Mouse (Mus musculus) hindbrain, embryonic 11.5 days (tissue): Measurements from ENCODE around the gene Scgb2b2. TPM values are rescaled to one million over a fixed set of nuclear protein-coding genes. Genes with fewer than 3 reads are reported as not detected.

ENCODE experiments used
- ATAC-seq: fragments of 200-750 bp; cut with Nextera tagmentation; 2 replicates; pipeline ENCODE4 v1.8.0; 2017; ENCODE audit warnings: mild to moderate bottlenecking, moderate TSS enrichment, moderate library complexity; ENCODE audit not compliant: low FRiP score
- DNase-seq: peaks from one replicate; pipeline ENCODE4 v3.0.0-alpha.2; 2015; ENCODE audit warnings: low spot score
- H3K27ac ChIP-seq: fragments of 300-500 bp; sonication (generic); 2 replicates; pipeline ENCODE4 v1.5.1; 2014; ENCODE audit warnings: mild to moderate bottlenecking, low read depth, low read length
- H3K27me3 ChIP-seq: fragments of 300-500 bp; sonication (generic); 2 replicates; pipeline ENCODE4 v1.6.1; 2014; ENCODE audit warnings: mild to moderate bottlenecking, low read length, moderate library complexity, mixed read lengths; ENCODE audit not compliant: control insufficient read depth, insufficient read depth
- H3K36me3 ChIP-seq: fragments of 300-500 bp; sonication (generic); 2 replicates; pipeline ENCODE4 v1.6.1; 2014; ENCODE audit warnings: mild to moderate bottlenecking, low read length, moderate library complexity, mixed read lengths; ENCODE audit not compliant: control insufficient read depth, insufficient read depth
- H3K4me1 ChIP-seq: fragments of 300-500 bp; sonication (generic); replicated peaks from 2 replicates; pipeline ENCODE4 v1.6.1; 2014; ENCODE audit warnings: low read length, mixed read lengths; ENCODE audit not compliant: control insufficient read depth, insufficient read depth
- H3K4me2 ChIP-seq: fragments of 300-500 bp; sonication (generic); replicated peaks from 2 replicates; pipeline ENCODE4 v1.6.1; 2014; ENCODE audit warnings: mild to moderate bottlenecking, low read depth, low read length
- H3K4me3 ChIP-seq: fragments of 300-500 bp; sonication (generic); 2 replicates; pipeline ENCODE4 v1.5.1; 2014; ENCODE audit warnings: low read depth, low read length
- H3K9ac ChIP-seq: fragments of 300-500 bp; sonication (generic); 2 replicates; pipeline ENCODE4 v1.6.1; 2014; ENCODE audit warnings: low read depth, low read length
- H3K9me3 ChIP-seq: fragments of 300-500 bp; sonication (generic); 2 replicates; pipeline ENCODE4 v1.6.1; 2016; ENCODE audit warnings: low read length; ENCODE audit not compliant: control insufficient read depth
- whole genome bisulfite sequencing: fragments of 180-500 bp; shearing (Covaris S2); extraction: QIAGEN DNeasy Blood & Tissue Kit; methylation state at CpG from one replicate; pipeline ENCODE4 v1.1.7; 2014; 5-methylcytosine and 5-hydroxymethylcytosine counted together
- polyA plus RNA-seq: library from polyadenylated mRNA; unstranded; fragments of >200 nt; fragmentation: Nextera tagmentation; extraction: Ambion mirVana; gene quantifications from 2 replicates; pipeline ENCODE4 v1.2.1, GENCODE M21; 2014

Gene Scgb2b2
- not detected in 2 replicates for polyA plus RNA-seq

GRCm38 (mm10) chr7:31290208-31290607, at the start of gene Scgb2b2:
Gene Scgb2b2, plus strand, starts transcription at chr7:31290508.
- no peak within 1 kb of the TSS for H3K27ac ChIP-seq
- ATAC-seq (no peak), DNase-seq (no peak)
- H3K9ac ChIP-seq: no peak within 1 kb of the TSS
- H3K4me3 ChIP-seq: no peak within 1 kb of the TSS
- H3K9me3 ChIP-seq: peaks cover 3% of the 10 kb centered on the region; the same call in 1 of the 2 replicates
- WGBS: 87% methylated on average over 5 of the region's 5 CpGs
- H3K36me3 ChIP-seq: no peaks in the 10 kb centered on the region
- no peaks in the 10 kb centered on the region for H3K27me3 ChIP-seq
- no peak within 1 kb of the TSS for H3K4me2 ChIP-seq
- no peaks in the 10 kb centered on the region for H3K4me1 ChIP-seq

- ATAC-seq (no peak), DNase-seq (no peak)
- WGBS: 89% methylated on average over 3 of the region's 3 CpGs
- Histone ChIP-seq H3K4me2 (no peak within 1 kb of the TSS), H3K9ac (no peak within 1 kb of the TSS), H3K27ac (no peak within 1 kb of the TSS), H3K4me3 (no peak within 1 kb of the TSS), H3K9me3 (peaks cover 3% of the 10 kb centered on the region; the same call in 1 of the 2 replicates), H3K27me3 (no peaks in the 10 kb centered on the region), H3K36me3 (no peaks in the 10 kb centered on the region), H3K4me1 (no peaks in the 10 kb centered on the region)
Observed at GRCm38 (mm10) chr7:31291721-31292120, 1.4 kb downstream of the Scgb2b2 start, which contains the start of gene Scgb1b2. Gene Scgb1b2, minus strand, starts transcription at chr7:31291821.

Other genes starting within 250 kb of the Scgb2b2 start
- 12.3 and 14.1 TPM in 2 replicates for gene Fxyd5, start 248.0 kb upstream of the Scgb2b2 start, polyA plus RNA-seq
- 8.7 and 12.6 TPM in 2 replicates for gene Fxyd7, start 239.0 kb upstream of the Scgb2b2 start, polyA plus RNA-seq
- 15.6 and 18.1 TPM in 2 replicates for gene Fxyd1, start 233.3 kb upstream of the Scgb2b2 start, polyA plus RNA-seq
- 1.0 and 2.8 TPM in 2 replicates for gene Lgi4, start 231.2 kb upstream of the Scgb2b2 start, polyA plus RNA-seq
- 6.3 and 8.6 TPM in 2 replicates for gene Fxyd3, start 213.8 kb upstream of the Scgb2b2 start, polyA plus RNA-seq
- gene Hpn, start 175.2 kb upstream of the Scgb2b2 start, polyA plus RNA-seq: 0.56 and 1.4 TPM in 2 replicates
- 0.60 and 0.86 TPM in 2 replicates for gene Scn1b, start 163.5 kb upstream of the Scgb2b2 start, polyA plus RNA-seq
- 120 and 125 TPM in 2 replicates for gene Gramd1a, start 134.6 kb upstream of the Scgb2b2 start, polyA plus RNA-seq
- not detected in 2 replicates for gene Scgb1b2, start 1.3 kb downstream of the Scgb2b2 start, polyA plus RNA-seq
- gene Scgb2b3, start 71.6 kb downstream of the Scgb2b2 start, polyA plus RNA-seq: not detected in 2 replicates
- gene Scgb1b3, start 85.1 kb downstream of the Scgb2b2 start, polyA plus RNA-seq: not detected in 2 replicates